Mouse (Mus musculus): ENCODE results near the gene Dusp13. TPM values are rescaled to one million over a fixed set of nuclear protein-coding genes. Genes with fewer than 3 reads are reported as not detected.

Dusp13 gene
- polyA plus RNA-seq, 1 experiment from 2014 or later, result 0.30 TPM

- H3K27ac ChIP-seq, result no peak overlapping the region
- WGBS, result 9% methylated on average over 49 of the region's 49 CpGs
Observed at GRCm38 (mm10) chr14:21686376-21687279, 64.4 kb downstream of the Dusp13 start.

GRCm38 (mm10) chr14:21685411-21686146 lies 65.4 kb downstream of the Dusp13 start:
- Histone ChIP-seq H3K27ac (no peak overlapping the region), H3K36me3 (no peaks in the 10 kb centered on the region), H3K9me3 (no peaks in the 10 kb centered on the region), H3K27me3 (replicated peaks) (no peaks in the 10 kb centered on the region), H3K4me1 (peaks cover 19% of the 10 kb centered on the region), H3K9ac (no peak overlapping the region), H3K4me3 (no peak overlapping the region), H3K4me2 (replicated peaks) (peak overlapping the region; percentile 64; the same call in 1 of the 2 replicates)
- no peak for ATAC-seq (ENCODE audit: low FRiP score, low read depth)
- WGBS, result 88% methylated on average over 10 of the region's 10 CpGs

More at GRCm38 (mm10) chr14:21686376-21687279, 64.4 kb downstream of the Dusp13 start:
- no peak for ATAC-seq (ENCODE audit: low FRiP score, low read depth)
- Histone ChIP-seq H3K9ac (0 out of 2 replicates have a peak overlapping the region, but pooled peaks have one; percentile 19), H3K36me3 (no peaks in the 10 kb centered on the region), H3K4me3 (peak overlapping the region; percentile 30), H3K4me2 (replicated peaks) (peak overlapping the region; percentile 64), H3K9me3 (no peaks in the 10 kb centered on the region), H3K27me3 (replicated peaks) (no peaks in the 10 kb centered on the region), H3K4me1 (peaks cover 19% of the 10 kb centered on the region)

GRCm38 (mm10) chr14:21683834-21684233 lies 67.1 kb downstream of the Dusp13 start:
- no peak overlapping the region for H3K4me2 ChIP-seq (replicated peaks)

More at GRCm38 (mm10) chr14:21683834-21684233, 67.1 kb downstream of the Dusp13 start:
- no peaks in the 10 kb centered on the region for H3K27me3 ChIP-seq (replicated peaks)
- WGBS, result 80% methylated on average over 4 of the region's 4 CpGs
- H3K9me3 ChIP-seq, result no peaks in the 10 kb centered on the region
- no peaks in the 10 kb centered on the region for H3K36me3 ChIP-seq
- no peak overlapping the region for H3K27ac ChIP-seq
- H3K4me3 ChIP-seq, result no peak overlapping the region
- ATAC-seq (ENCODE audit: low FRiP score, low read depth), result no peak
- H3K4me1 ChIP-seq, result peaks cover 25% of the 10 kb centered on the region
- H3K9ac ChIP-seq, result no peak overlapping the region

Other genes with a start within 250 kb of the Dusp13 start
- not detected in 2 replicates for gene Dupd1, start 36.6 kb downstream of the Dusp13 start, polyA plus RNA-seq (2016; fragmentation: Nextera tagmentation; extraction: Ambion mirVana)
- gene Samd8, start 650 bp downstream of the Dusp13 start, polyA plus RNA-seq (2016; fragmentation: Nextera tagmentation; extraction: Ambion mirVana), result 14.6 and 15.2 TPM in 2 replicates
- gene Vdac2, start 74.1 kb upstream of the Dusp13 start, polyA plus RNA-seq (2016; fragmentation: Nextera tagmentation; extraction: Ambion mirVana), result 258 and 269 TPM in 2 replicates
- 15.0 and 19.6 TPM in 2 replicates for gene Comtd1, start 97.8 kb upstream of the Dusp13 start, polyA plus RNA-seq (2016; fragmentation: Nextera tagmentation; extraction: Ambion mirVana)
- 44.1 and 44.4 TPM in 2 replicates for gene Zfp503, start 238.4 kb upstream of the Dusp13 start, polyA plus RNA-seq (2016; fragmentation: Nextera tagmentation; extraction: Ambion mirVana)